Mouse (Mus musculus) intestine, embryonic 15.5 days (tissue): ENCODE results near the gene Brpf1. TPM values are rescaled to one million over a fixed set of nuclear protein-coding genes. Genes with fewer than 3 reads are reported as not detected.

Source experiments
- ATAC-seq: fragments of 200-750 bp; cut with Nextera tagmentation; 2 replicates; pipeline ENCODE4 v1.8.0; 2017; ENCODE audit warnings: moderate TSS enrichment, moderate library complexity
- H3K27ac ChIP-seq: fragments of 300-500 bp; sonication (generic); 2 replicates; pipeline ENCODE4 v1.5.1; 2015; ENCODE audit warnings: mild to moderate bottlenecking, inconsistent platforms
- H3K27me3 ChIP-seq: fragments of 300-500 bp; sonication (generic); replicated peaks from 2 replicates; pipeline ENCODE4 v1.6.1; 2015; ENCODE audit warnings: inconsistent platforms
- H3K36me3 ChIP-seq: fragments of 300-500 bp; sonication (generic); 2 replicates; pipeline ENCODE4 v1.6.1; 2015; ENCODE audit warnings: inconsistent platforms
- H3K4me1 ChIP-seq: fragments of 300-500 bp; sonication (generic); replicated peaks from 2 replicates; pipeline ENCODE4 v1.6.1; 2015; ENCODE audit warnings: inconsistent platforms
- H3K4me2 ChIP-seq: fragments of 300-500 bp; sonication (generic); replicated peaks from 2 replicates; pipeline ENCODE4 v1.6.1; 2015; ENCODE audit warnings: mild to moderate bottlenecking, inconsistent platforms
- H3K4me3 ChIP-seq: fragments of 300-500 bp; sonication (generic); replicated peaks from 2 replicates; pipeline ENCODE4 v1.5.1; 2015; ENCODE audit warnings: inconsistent platforms
- H3K9ac ChIP-seq: fragments of 300-500 bp; sonication (generic); 2 replicates; pipeline ENCODE4 v1.6.1; 2015; ENCODE audit warnings: inconsistent platforms
- H3K9me3 ChIP-seq: fragments of 300-500 bp; sonication (generic); 2 replicates; pipeline ENCODE4 v1.6.1; 2016; ENCODE audit warnings: inconsistent platforms
- WGBS: fragments of 180-500 bp; shearing (Covaris S2); methylation state at CpG from one replicate; pipeline ENCODE4 v1.1.7; 2015; 5-methylcytosine and 5-hydroxymethylcytosine counted together
- polyA plus RNA-seq: library from polyadenylated mRNA; unstranded; fragments of >200 nt; fragmentation: Nextera tagmentation; extraction: Ambion mirVana; gene quantifications from 2 replicates; pipeline ENCODE4 v1.2.1, GENCODE M21; 2015

Brpf1 gene
- polyA plus RNA-seq, 1 experiment from 2014 or later = 13.6 TPM

DNA sequence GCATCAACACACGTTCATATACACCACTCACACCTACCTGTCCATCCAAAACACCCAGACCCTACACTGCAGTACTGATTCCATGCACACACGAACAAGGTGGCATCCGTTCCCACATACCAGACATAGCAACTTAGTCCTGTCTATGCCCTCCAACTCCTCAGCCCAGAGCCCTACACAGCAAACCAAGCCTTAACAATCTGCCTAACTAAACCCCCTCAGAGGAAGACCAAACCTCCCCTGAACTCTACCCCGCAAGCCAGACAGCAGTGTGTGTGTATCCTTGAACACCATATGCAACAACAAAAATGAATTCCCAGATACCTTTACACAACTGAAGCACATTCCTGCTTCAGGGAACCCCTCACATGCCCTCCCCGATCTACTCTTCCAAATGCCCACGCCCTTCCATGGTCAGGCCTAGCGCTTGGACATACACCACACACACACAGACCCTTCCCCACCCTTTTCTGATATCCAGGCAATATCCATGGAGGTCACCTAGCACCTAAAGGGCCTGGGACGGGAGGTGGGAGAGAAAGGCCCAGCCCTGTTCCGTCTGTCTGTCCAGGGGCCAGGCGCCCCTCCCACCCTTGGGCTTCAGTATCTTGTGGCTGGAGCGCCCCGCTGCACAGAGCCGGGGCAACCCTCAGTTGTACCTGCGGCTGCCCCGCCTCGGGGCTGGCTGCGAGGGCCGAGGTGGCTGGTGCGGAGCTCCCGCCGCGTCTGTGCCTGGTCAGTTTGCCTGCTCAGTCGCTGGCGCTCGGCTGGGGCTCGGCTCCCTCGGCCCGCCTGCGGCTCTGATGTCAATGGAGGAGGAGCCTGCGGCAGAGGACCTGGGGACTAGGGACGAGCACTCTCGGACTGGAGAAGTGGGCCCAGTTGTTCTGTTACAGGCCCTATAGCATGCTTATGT, 36.5 kb downstream of the Brpf1 start, which contains the start of gene Camk1:
Camk1 (minus strand) TSS at position 808 of the 916 bp plus-strand sequence.
- 11% methylated on average over 32 of the region's 32 CpGs for WGBS
- peaks cover 20% of the 10 kb centered on the region for H3K4me1 ChIP-seq
- H3K27me3 ChIP-seq = no peaks in the 10 kb centered on the region
- ATAC-seq = peak; percentile 94
- H3K36me3 ChIP-seq = 0 out of 2 replicates have a peak, but pooled peaks cover 12% of the 10 kb centered on the region
- H3K27ac ChIP-seq = peak within 1 kb of the TSS; percentile 49
- peak within 1 kb of the TSS; percentile 72 for H3K4me3 ChIP-seq
- H3K9me3 ChIP-seq = no peaks in the 10 kb centered on the region
- peak within 1 kb of the TSS; percentile 94 for H3K9ac ChIP-seq
- H3K4me2 ChIP-seq = peak within 1 kb of the TSS; percentile 84

DNA sequence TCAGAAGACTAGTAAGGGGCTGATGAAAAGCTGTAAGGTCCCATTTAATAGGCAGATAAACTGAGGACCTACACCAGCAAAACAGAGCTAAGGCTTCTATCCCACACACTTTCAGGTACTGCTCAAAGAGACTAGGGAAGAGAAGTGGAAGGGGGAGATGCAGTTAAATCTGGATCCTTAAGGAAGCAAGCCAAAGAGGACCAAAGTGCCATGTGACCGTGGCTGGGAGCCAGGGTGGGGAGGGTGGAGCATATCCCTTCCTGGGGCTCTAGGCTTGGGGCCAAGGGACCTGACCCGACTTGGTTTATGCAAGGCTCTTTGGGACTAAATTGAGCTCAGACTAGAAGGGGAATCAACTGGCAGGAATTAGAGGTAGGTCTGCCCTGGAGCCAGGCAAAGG, 37.4 kb downstream of the Brpf1 start:
- Histone ChIP-seq H3K4me2 (peak overlapping the region; percentile 84), H3K9me3 (no peaks in the 10 kb centered on the region), H3K36me3 (0 out of 2 replicates have a peak, but pooled peaks cover 8% of the 10 kb centered on the region), H3K4me3 (peak overlapping the region; percentile 72; the same call in 1 of the 2 replicates), H3K27me3 (no peaks in the 10 kb centered on the region), H3K27ac (no peak overlapping the region), H3K4me1 (peaks cover 20% of the 10 kb centered on the region), H3K9ac (no peak overlapping the region)
- WGBS = 39% methylated on average over 2 of the region's 2 CpGs
- peak; percentile 7; the same call in 1 of the 2 replicates for ATAC-seq

DNA sequence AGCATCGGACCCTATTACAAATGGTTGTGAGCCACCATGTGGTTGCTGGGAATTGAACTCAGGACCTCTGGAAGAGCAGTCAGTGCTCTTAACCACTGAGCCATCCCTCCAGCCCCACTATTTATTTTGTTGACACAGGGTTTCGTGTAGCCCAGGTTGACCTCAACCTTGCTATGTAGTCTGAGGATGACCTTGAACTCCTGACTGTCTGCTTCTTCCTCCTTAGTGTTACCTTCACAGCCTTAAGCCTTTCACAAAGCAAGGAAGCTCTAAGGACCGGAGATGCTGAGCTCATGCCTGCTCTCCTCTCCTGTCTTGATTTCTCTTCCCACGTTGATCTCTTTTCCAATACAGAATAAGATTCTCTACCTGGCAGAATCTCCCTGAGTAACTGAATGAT, 40.0 kb downstream of the Brpf1 start:
- no peaks in the 10 kb centered on the region for H3K9me3 ChIP-seq
- no peaks in the 10 kb centered on the region for H3K36me3 ChIP-seq
- H3K4me3 ChIP-seq = no peak overlapping the region
- H3K27ac ChIP-seq = no peak overlapping the region
- peaks cover 16% of the 10 kb centered on the region for H3K4me1 ChIP-seq
- H3K27me3 ChIP-seq = no peaks in the 10 kb centered on the region
- H3K9ac ChIP-seq = no peak overlapping the region
- no peak overlapping the region for H3K4me2 ChIP-seq
- ATAC-seq = no peak
- 66% methylated on average over 4 of the region's 4 CpGs for WGBS

DNA sequence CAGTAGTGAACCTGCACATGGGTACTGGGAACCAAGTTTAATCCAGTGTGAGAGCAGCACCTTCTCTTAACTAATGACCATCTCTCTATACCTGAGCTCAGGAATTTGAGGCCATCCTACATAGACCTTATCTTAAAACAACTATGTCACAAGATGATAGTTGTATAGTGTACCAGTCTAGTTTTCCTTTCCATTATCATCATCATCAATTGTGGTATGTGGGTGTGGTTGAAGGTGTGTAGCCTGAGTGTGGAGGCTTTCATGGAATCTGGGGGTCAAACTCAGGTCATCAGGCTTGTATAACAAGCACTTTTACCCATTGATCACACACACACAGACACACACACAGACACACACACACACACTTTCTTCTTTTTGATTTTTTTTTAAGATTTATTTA, 43.6 kb downstream of the Brpf1 start:
- no peak overlapping the region for H3K27ac ChIP-seq
- H3K9me3 ChIP-seq = no peaks in the 10 kb centered on the region
- no peaks in the 10 kb centered on the region for H3K36me3 ChIP-seq
- H3K9ac ChIP-seq = no peak overlapping the region
- H3K27me3 ChIP-seq = no peaks in the 10 kb centered on the region
- H3K4me2 ChIP-seq = no peak overlapping the region
- H3K4me1 ChIP-seq = no peaks in the 10 kb centered on the region
- ATAC-seq = peak; percentile 69
- no peak overlapping the region for H3K4me3 ChIP-seq

DNA sequence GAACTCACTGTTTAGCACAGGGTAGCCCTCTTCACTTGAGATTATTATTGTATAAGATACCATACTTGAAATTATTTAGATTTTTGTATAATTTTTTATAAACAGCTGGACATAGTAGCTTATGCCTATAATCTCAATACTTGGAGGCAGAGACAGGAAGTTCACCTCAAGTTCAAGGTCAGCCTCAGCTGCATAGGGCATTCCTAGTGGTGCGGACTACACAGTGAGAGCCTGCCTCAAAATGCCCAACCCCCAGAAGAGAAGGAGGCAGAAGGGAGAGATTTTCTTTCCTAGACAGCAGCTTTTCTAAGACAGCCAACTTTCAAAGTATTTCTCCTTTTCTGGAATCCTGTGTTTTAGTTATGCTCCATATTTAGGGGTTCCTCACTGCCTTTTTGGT, 44.2 kb downstream of the Brpf1 start:
- Histone ChIP-seq H3K4me1 (no peaks in the 10 kb centered on the region), H3K9ac (no peak overlapping the region), H3K27ac (no peak overlapping the region), H3K4me2 (no peak overlapping the region), H3K4me3 (no peak overlapping the region), H3K36me3 (no peaks in the 10 kb centered on the region), H3K9me3 (no peaks in the 10 kb centered on the region), H3K27me3 (no peaks in the 10 kb centered on the region)
- no peak for ATAC-seq
- WGBS = 69% methylated on average over 1 of the region's 1 CpGs

DNA sequence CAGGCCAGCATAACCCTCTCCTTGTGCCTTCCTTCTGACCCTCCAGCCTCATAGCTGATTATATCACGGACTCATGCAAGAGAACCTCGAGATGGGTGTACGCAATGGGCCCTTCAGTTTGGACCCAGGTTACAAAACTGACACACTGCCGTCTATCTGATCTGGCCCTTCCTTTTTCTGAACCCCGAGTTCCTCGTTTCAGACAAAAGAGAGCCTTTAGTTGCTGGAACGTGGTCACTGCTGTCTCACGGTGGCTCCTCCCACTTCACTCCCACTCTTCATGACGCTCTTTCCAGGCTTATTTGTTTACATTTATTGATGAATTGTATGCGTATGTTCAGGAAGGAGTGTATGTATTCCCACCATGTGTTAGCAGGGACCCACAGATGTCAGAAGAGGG, 44.7 kb downstream of the Brpf1 start:
- Histone ChIP-seq H3K4me1 (no peaks in the 10 kb centered on the region), H3K36me3 (no peaks in the 10 kb centered on the region), H3K4me3 (no peak overlapping the region), H3K9me3 (no peaks in the 10 kb centered on the region), H3K9ac (no peak overlapping the region), H3K4me2 (no peak overlapping the region), H3K27ac (no peak overlapping the region), H3K27me3 (no peaks in the 10 kb centered on the region)
- peak; percentile 20; the same call in 1 of the 2 replicates for ATAC-seq
- 44% methylated on average over 10 of the region's 10 CpGs for WGBS

DNA sequence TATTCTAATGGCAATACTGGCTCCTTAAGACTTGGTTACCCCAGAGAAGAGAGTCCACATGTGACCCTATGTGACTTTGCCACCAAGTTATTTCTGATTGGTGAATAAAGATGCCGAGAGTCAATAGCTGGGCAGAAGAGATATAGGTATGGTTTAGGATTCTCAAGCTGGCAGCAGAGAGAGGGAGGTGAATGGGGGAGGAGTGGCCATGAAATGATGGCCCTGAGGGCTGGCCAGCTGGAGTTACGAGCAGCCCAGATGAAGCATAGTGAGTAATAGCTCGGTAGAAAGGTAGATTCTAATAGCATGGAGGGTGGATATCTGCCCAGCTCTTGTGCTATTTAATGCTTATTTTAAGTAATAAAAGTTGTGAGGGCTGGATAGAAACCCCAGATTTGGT, 45.9 kb downstream of the Brpf1 start:
- Histone ChIP-seq H3K4me1 (no peaks in the 10 kb centered on the region), H3K9ac (no peak overlapping the region), H3K4me3 (no peak overlapping the region), H3K36me3 (no peaks in the 10 kb centered on the region), H3K4me2 (no peak overlapping the region), H3K27ac (no peak overlapping the region), H3K27me3 (no peaks in the 10 kb centered on the region), H3K9me3 (no peaks in the 10 kb centered on the region)
- WGBS = 84% methylated on average over 3 of the region's 3 CpGs
- ATAC-seq = no peak

DNA sequence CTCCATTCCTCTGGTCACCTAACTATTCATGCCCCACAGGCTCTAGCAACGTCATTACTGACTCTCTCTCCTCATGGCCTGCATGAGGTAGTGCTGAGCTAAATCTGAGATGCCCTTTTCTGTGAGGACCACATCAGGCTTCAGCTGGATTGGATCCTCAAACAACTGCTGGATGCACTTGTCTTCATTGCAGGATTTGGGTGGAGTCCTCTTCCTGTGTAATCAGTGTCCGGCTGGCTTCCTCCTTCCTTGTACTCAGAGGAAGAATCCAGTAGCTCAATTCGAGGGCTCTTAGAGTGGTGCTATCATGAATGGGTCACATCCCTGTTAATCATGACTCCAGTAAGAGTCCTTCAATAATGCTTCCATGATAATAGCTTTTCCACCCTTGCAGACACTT, 46.8 kb downstream of the Brpf1 start:
- Histone ChIP-seq H3K4me1 (no peaks in the 10 kb centered on the region), H3K36me3 (no peaks in the 10 kb centered on the region), H3K4me2 (no peak overlapping the region), H3K9me3 (no peaks in the 10 kb centered on the region), H3K27me3 (no peaks in the 10 kb centered on the region), H3K27ac (no peak overlapping the region), H3K4me3 (no peak overlapping the region), H3K9ac (no peak overlapping the region)
- ATAC-seq = no peak
- WGBS = 69% methylated on average over 3 of the region's 3 CpGs

DNA sequence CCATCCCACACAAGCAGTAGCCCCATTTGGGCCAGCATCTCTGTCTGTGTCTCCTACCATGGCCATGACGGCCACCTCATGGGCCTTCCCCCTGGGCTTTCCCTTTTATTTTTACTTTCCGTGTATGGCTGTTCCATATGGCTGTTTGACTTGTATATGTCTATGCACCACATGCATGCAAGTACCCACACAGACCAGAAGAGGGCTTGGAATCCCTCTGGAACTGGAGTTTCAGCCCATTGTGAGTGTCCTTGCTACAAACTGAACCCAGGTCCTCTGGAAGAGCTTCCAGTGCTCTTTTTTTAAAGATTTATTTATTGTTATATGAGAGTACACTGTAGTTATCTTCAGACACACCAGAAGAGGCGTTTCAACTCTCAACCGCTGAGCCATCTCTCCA, 54.5 kb downstream of the Brpf1 start:
- H3K9me3 ChIP-seq = no peaks in the 10 kb centered on the region
- no peak overlapping the region for H3K27ac ChIP-seq
- H3K36me3 ChIP-seq = no peaks in the 10 kb centered on the region
- WGBS = 70% methylated on average over 4 of the region's 4 CpGs
- H3K4me2 ChIP-seq = no peak overlapping the region
- no peak for ATAC-seq
- no peak overlapping the region for H3K9ac ChIP-seq
- H3K27me3 ChIP-seq = no peaks in the 10 kb centered on the region
- no peak overlapping the region for H3K4me3 ChIP-seq
- no peaks in the 10 kb centered on the region for H3K4me1 ChIP-seq

DNA sequence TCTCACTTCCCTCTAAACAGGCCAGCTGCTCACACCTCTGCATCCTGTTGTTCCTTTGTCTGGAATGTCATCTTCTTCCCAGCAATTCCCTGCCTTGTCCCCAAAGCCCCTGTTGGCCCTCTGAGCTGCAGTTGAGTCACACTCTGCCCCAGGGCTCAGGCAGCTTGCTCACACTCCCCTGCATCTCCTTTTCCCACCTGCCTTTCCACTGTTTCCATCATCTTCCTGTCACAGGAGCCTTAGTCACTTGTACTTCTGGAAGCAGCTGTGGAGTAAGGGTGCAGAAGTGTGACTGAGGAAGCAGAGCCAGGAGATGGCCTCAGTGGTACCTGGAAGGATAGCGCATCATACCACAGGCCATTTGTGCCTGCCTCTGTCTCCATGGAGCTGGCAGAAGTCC, 55.3 kb downstream of the Brpf1 start:
- WGBS = 100% methylated on average over 1 of the region's 1 CpGs
- Histone ChIP-seq H3K9ac (no peak overlapping the region), H3K27ac (no peak overlapping the region), H3K4me1 (no peaks in the 10 kb centered on the region), H3K4me2 (no peak overlapping the region), H3K4me3 (no peak overlapping the region), H3K27me3 (no peaks in the 10 kb centered on the region), H3K9me3 (no peaks in the 10 kb centered on the region), H3K36me3 (no peaks in the 10 kb centered on the region)
- no peak for ATAC-seq

DNA sequence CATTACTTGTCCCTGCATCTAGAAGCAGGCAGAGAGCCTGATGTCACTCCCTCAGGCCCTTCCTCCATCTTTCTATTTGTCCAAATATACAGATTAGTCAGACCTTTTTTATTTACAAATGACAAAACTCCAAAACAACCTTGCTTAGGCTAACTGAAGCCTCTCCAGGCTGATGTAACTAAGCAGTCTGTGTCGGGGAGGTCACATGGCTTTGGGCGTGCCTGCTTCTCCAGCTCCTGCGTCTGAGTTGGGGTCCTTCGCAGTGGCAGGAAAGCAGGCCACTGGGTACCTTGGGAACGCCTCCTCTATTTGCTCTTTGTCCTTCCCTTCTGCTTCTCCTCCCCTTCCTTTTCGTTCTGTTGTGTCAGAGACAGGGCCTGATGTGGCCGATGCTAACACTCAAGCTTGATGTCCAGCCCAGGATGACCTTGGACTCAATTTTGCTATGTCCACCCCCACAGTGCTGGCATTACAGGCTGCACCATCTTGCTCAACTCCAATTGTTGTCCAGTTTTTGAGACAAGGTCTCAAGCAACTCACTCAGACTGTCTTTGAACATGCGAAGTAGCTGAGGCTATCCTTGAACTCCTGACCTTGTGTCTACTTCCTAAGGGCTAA, 57.7 kb downstream of the Brpf1 start:
- ATAC-seq = no peak
- Histone ChIP-seq H3K9me3 (no peaks in the 10 kb centered on the region), H3K27me3 (no peaks in the 10 kb centered on the region), H3K36me3 (no peaks in the 10 kb centered on the region), H3K4me1 (no peaks in the 10 kb centered on the region), H3K4me3 (no peak overlapping the region), H3K9ac (no peak overlapping the region), H3K4me2 (no peak overlapping the region), H3K27ac (no peak overlapping the region)
- WGBS = 65% methylated on average over 8 of the region's 8 CpGs

DNA sequence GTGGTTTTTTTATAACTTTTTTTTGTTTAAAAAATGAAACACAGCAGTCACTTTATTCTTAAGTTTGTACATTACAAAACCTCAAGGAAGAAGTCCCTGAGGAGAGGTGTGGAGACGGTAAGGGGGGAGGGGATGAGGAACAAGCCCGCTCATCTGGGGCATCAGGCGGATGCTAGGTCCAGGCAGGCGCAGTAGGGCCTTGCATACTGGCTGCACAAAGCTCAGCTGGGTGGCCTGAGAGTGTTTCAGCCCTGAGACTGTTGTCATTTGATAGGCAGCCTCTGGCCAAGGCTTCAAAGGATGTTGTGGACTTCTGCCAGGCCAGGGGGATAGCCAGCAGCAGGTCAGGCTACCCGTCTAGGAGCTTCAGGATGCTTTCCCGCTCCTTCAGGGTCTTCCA, 59.7 kb downstream of the Brpf1 start:
- no peaks in the 10 kb centered on the region for H3K27me3 ChIP-seq
- no peaks in the 10 kb centered on the region for H3K4me1 ChIP-seq
- ATAC-seq = no peak
- H3K9me3 ChIP-seq = no peaks in the 10 kb centered on the region
- H3K27ac ChIP-seq = no peak overlapping the region
- WGBS = 95% methylated on average over 6 of the region's 6 CpGs
- H3K9ac ChIP-seq = no peak overlapping the region
- peaks cover 16% of the 10 kb centered on the region for H3K36me3 ChIP-seq
- no peak overlapping the region for H3K4me3 ChIP-seq
- no peak overlapping the region for H3K4me2 ChIP-seq
